Mouse (Mus musculus) ES-Bruce4 (cell line): ENCODE results near the gene Dbh.

Experiments used
- CTCF ChIP-seq: IDR thresholded peaks from one replicate; pipeline ENCODE4 v1.8.1; 2011; ENCODE audit warnings: low read depth, low read length
- EP300 ChIP-seq: IDR thresholded peaks from 2 replicates; pipeline ENCODE4 v1.6.1; 2011; ENCODE audit warnings: low read depth, low read length; ENCODE audit not compliant: insufficient read depth
- POLR2A ChIP-seq: IDR thresholded peaks from one replicate; pipeline ENCODE4 v1.8.1; 2011; ENCODE audit warnings: low read length; ENCODE audit not compliant: insufficient read depth

DNA sequence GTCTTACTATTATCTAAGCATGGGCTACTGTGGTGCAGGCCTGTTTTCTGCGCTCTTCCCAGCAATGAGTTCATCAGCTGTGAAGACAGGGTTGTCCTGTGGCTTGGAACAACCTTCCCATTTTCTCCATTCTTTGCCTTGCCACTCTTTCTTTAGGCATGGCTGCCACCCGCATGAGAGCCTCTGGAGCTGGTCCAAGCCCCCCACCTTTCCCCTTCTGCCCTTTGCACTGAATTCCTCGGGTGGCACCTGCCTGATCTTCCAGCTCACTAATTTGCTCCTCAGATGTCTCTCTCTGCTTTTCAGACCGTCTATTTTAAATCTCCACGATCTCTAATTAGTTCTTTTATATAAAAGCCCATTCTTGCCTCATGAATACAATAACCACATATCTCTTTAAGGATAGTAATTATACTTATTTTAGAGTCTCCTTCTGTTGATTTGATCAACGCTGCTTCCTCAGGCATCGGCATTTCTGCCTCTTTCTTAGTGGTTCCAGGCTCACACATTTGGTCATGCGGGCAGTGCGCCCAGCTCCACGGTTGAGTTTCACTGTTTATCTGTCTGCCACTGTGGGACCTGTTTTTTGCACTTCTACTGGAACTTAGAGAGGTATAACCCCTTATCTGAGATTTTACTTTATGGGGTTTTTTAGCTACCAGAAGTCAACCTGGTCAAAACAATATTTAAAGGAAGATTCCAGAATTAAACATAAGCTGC, 10.4 kb upstream of the Dbh start:
- TF ChIP-seq CTCF (no peak), POLR2A (no peak), EP300 (no peak)
